Mouse (Mus musculus): Measurements from ENCODE around the gene Rab26. TPM values are rescaled to one million over a fixed set of nuclear protein-coding genes. Genes with fewer than 3 reads are reported as not detected.

Gene Rab26
- polyA plus RNA-seq, 1 experiment from 2014 or later, result 1.2 TPM

GRCm38 (mm10) chr17:24507129-24507664 is 26.8 kb downstream of the Rab26 start:
- no peak for TF ChIP-seq CTCF (IDR thresholded peaks at IDR 0.05)
- no peak for TF ChIP-seq EP300 (IDR thresholded peaks at IDR 0.05)
- Histone ChIP-seq H3K27ac (ENCODE audit: low read length) (no peak overlapping the region), H3K36me3 (ENCODE audit: insufficient read depth, low read length) (peaks cover 40% of the 10 kb centered on the region), H3K4me2 (replicated peaks; ENCODE audit: low read depth, low read length) (no peak overlapping the region), H3K9me3 (ENCODE audit: low read length) (no peaks in the 10 kb centered on the region), H3K9ac (replicated peaks; ENCODE audit: low read depth) (no peak overlapping the region), H3K27me3 (replicated peaks; ENCODE audit: insufficient read depth, low read length) (no peaks in the 10 kb centered on the region), H3K4me3 (ENCODE audit: low read depth, low read length) (no peak overlapping the region), H3K4me1 (ENCODE audit: insufficient read depth, low read depth, low read length) (no peaks in the 10 kb centered on the region)
- no peak for ATAC-seq
- no peak for DNase-seq (ENCODE audit: low spot score)
- 44% methylated on average over 19 of the region's 19 CpGs for WGBS

- Histone ChIP-seq H3K36me3 (ENCODE audit: insufficient read depth, low read length) (peaks cover 34% of the 10 kb centered on the region), H3K9ac (replicated peaks; ENCODE audit: low read depth) (no peak overlapping the region), H3K4me1 (ENCODE audit: insufficient read depth, low read depth, low read length) (no peaks in the 10 kb centered on the region), H3K9me3 (ENCODE audit: low read length) (no peaks in the 10 kb centered on the region), H3K27me3 (replicated peaks; ENCODE audit: insufficient read depth, low read length) (no peaks in the 10 kb centered on the region), H3K27ac (ENCODE audit: low read length) (no peak overlapping the region), H3K4me2 (replicated peaks; ENCODE audit: low read depth, low read length) (no peak overlapping the region; the same call in 1 of the 2 replicates), H3K4me3 (ENCODE audit: low read depth, low read length) (no peak overlapping the region)
- no peak for TF ChIP-seq CTCF (IDR thresholded peaks at IDR 0.05)
- TF ChIP-seq EP300 (IDR thresholded peaks at IDR 0.05), result no peak
- 35% methylated on average over 34 of the region's 36 CpGs for WGBS
- ATAC-seq (no peak), DNase-seq (ENCODE audit: low spot score) (no peak)
Observed at GRCm38 (mm10) chr17:24506332-24507070, 27.5 kb downstream of the Rab26 start.

GRCm38 (mm10) chr17:24505286-24505955 is 28.6 kb downstream of the Rab26 start:
- H3K4me2 ChIP-seq (replicated peaks; ENCODE audit: low read depth, low read length), result no peak overlapping the region
- no peak overlapping the region for H3K9ac ChIP-seq (replicated peaks; ENCODE audit: low read depth)
- TF ChIP-seq CTCF (IDR thresholded peaks at IDR 0.05) (no peak), EP300 (IDR thresholded peaks at IDR 0.05) (no peak)
- no peaks in the 10 kb centered on the region for H3K27me3 ChIP-seq (replicated peaks; ENCODE audit: insufficient read depth, low read length)
- ATAC-seq (no peak; the same call in 1 of the 2 replicates), DNase-seq (ENCODE audit: low spot score) (no peak)
- WGBS, result 92% methylated on average over 29 of the region's 30 CpGs
- H3K4me3 ChIP-seq (ENCODE audit: low read depth, low read length), result no peak overlapping the region
- H3K36me3 ChIP-seq (ENCODE audit: insufficient read depth, low read length), result peaks cover 23% of the 10 kb centered on the region
- no peaks in the 10 kb centered on the region for H3K9me3 ChIP-seq (ENCODE audit: low read length)
- no peaks in the 10 kb centered on the region for H3K4me1 ChIP-seq (ENCODE audit: insufficient read depth, low read depth, low read length)
- no peak overlapping the region for H3K27ac ChIP-seq (ENCODE audit: low read length)

- DNase-seq (ENCODE audit: low spot score) (no peak), ATAC-seq (no peak)
- Histone ChIP-seq H3K4me3 (ENCODE audit: low read depth, low read length) (no peak overlapping the region), H3K9ac (replicated peaks; ENCODE audit: low read depth) (no peak overlapping the region), H3K4me2 (replicated peaks; ENCODE audit: low read depth, low read length) (no peak overlapping the region), H3K9me3 (ENCODE audit: low read length) (no peaks in the 10 kb centered on the region), H3K27me3 (replicated peaks; ENCODE audit: insufficient read depth, low read length) (no peaks in the 10 kb centered on the region), H3K36me3 (ENCODE audit: insufficient read depth, low read length) (peaks cover 11% of the 10 kb centered on the region), H3K4me1 (ENCODE audit: insufficient read depth, low read depth, low read length) (no peaks in the 10 kb centered on the region), H3K27ac (ENCODE audit: low read length) (no peak overlapping the region)
- WGBS, result 81% methylated on average over 10 of the region's 10 CpGs
- TF ChIP-seq EP300 (IDR thresholded peaks at IDR 0.05) (no peak), CTCF (IDR thresholded peaks at IDR 0.05) (no peak)
Observed at GRCm38 (mm10) chr17:24504085-24504484, 29.9 kb downstream of the Rab26 start.

GRCm38 (mm10) chr17:24502208-24502607 is 31.8 kb downstream of the Rab26 start:
- Histone ChIP-seq H3K4me3 (ENCODE audit: low read depth, low read length) (no peak overlapping the region), H3K9me3 (ENCODE audit: low read length) (no peaks in the 10 kb centered on the region), H3K27me3 (replicated peaks; ENCODE audit: insufficient read depth, low read length) (no peaks in the 10 kb centered on the region), H3K36me3 (ENCODE audit: insufficient read depth, low read length) (no peaks in the 10 kb centered on the region), H3K4me2 (replicated peaks; ENCODE audit: low read depth, low read length) (no peak overlapping the region), H3K9ac (replicated peaks; ENCODE audit: low read depth) (no peak overlapping the region), H3K27ac (ENCODE audit: low read length) (no peak overlapping the region), H3K4me1 (ENCODE audit: insufficient read depth, low read depth, low read length) (no peaks in the 10 kb centered on the region)
- DNase-seq (ENCODE audit: low spot score) (no peak), ATAC-seq (no peak)
- TF ChIP-seq CTCF (IDR thresholded peaks at IDR 0.05), result peak; percentile 52
- no peak for TF ChIP-seq EP300 (IDR thresholded peaks at IDR 0.05)
- WGBS, result 37% methylated on average over 11 of the region's 11 CpGs

- no peak overlapping the region for H3K27ac ChIP-seq (ENCODE audit: low read length)
- H3K27me3 ChIP-seq (replicated peaks; ENCODE audit: insufficient read depth, low read length), result no peaks in the 10 kb centered on the region
- ATAC-seq (no peak), DNase-seq (ENCODE audit: low spot score) (no peak)
- H3K9ac ChIP-seq (replicated peaks; ENCODE audit: low read depth), result no peak overlapping the region
- WGBS, result 75% methylated on average over 1 of the region's 1 CpGs
- no peak overlapping the region for H3K4me2 ChIP-seq (replicated peaks; ENCODE audit: low read depth, low read length)
- no peaks in the 10 kb centered on the region for H3K4me1 ChIP-seq (ENCODE audit: insufficient read depth, low read depth, low read length)
- no peak overlapping the region for H3K4me3 ChIP-seq (ENCODE audit: low read depth, low read length)
- no peaks in the 10 kb centered on the region for H3K9me3 ChIP-seq (ENCODE audit: low read length)
- no peak for TF ChIP-seq EP300 (IDR thresholded peaks at IDR 0.05)
- TF ChIP-seq CTCF (IDR thresholded peaks at IDR 0.05), result no peak
- no peaks in the 10 kb centered on the region for H3K36me3 ChIP-seq (ENCODE audit: insufficient read depth, low read length)
Observed at GRCm38 (mm10) chr17:24496026-24496425, 38.0 kb downstream of the Rab26 start.
